ENCODE assay signal across 14 mouse cellular contexts in the genomic region with DNA sequence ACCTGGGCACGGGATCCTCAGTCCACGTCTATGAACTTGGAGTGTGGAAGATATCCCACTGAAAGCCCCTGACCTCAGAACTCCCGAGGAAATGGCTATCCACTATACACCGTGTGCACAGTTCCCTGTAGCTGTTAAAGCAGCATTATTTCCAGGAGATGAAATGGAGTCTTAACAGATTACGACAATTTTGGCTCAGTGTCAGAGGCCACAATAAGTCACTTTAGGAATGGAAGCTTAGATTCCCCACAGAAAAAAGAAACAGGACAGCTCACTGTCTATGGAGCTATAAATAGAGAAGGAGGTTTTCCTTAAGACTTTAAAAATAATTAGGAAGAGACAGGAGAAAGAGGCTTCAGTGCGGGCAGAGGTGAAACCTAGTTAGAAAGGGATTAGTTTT.
A peak's percentile ranks its signal among the peaks of the same experiment; 100 is the strongest.
DNase-seq lines count a peak whose midpoint lies in the region; TF ChIP-seq lines count a peak whose summit lies in the region.
"Had no signal": no experiment of that assay in that cellular context is flagged by ENCODE, and none has a peak within 500 bp of the region (broad histone marks: within the 10 kb centered on the region; RNA-seq: fewer than 3 reads in every experiment).

No protein-coding gene starts in this region.

- TF ChIP-seq POLR2A in embryonic fibroblast, embryonic 13.5 days (IDR thresholded peaks at IDR 0.05; ENCODE audit: low read depth, low read length): no peak

- no peaks in the 10 kb centered on the region for H3K36me3 ChIP-seq in forebrain, embryonic 10.5 days (replicated peaks)
- H3K36me3 ChIP-seq: hindbrain, embryonic 13.5 days had no signal

- intact Hi-C loops in gastrocnemius, adult 2 months (cut with DNase I): no loop called here

- H3K27me3 ChIP-seq in forebrain, embryonic 10.5 days (ENCODE audit: poor library complexity, severe bottlenecking): no peaks in the 10 kb centered on the region
- H3K27me3 ChIP-seq: hindbrain, embryonic 13.5 days had no signal

- WGBS in forebrain, embryonic 10.5 days: 81% methylated on average over 6 of the region's 6 CpGs

- no peak for DNase-seq in gastrocnemius, adult 2 months
- DNase-seq in gastrocnemius, adult 8-10 months (ENCODE audit: low spot score in 2 of 2): no peak
- DNase-seq in kidney, postnatal 36 days: peak; percentile 16 to 31
- DNase-seq in kidney, adult 9 months: no peak
- DNase-seq in 3T3-L1 (ENCODE audit: low read depth, low spot score): peak; percentile 89
- DNase-seq in forebrain, embryonic 10.5 days (ENCODE audit: extremely low spot score, low spot score): no peak
- DNase-seq: adrenal gland, adult 2 months; cerebellum, adult 11-12 months; cerebellum, postnatal 25 days; heart, adult 18-20 months; left cerebral cortex, postnatal 4 days; thymus, postnatal 36 days had no signal

- H3K9me3 ChIP-seq in forebrain, embryonic 10.5 days: no peaks in the 10 kb centered on the region
- H3K9me3 ChIP-seq: hindbrain, embryonic 13.5 days had no signal

- H3K4me3 ChIP-seq in gastrocnemius, adult 2 months: 0 out of 2 replicates have a peak overlapping the region, but pooled peaks have one; percentile 9
- no peak overlapping the region for H3K4me3 ChIP-seq in embryonic fibroblast, embryonic 13.5 days (ENCODE audit: insufficient read depth, low read length)
- H3K4me3 ChIP-seq in forebrain, embryonic 10.5 days: no peak overlapping the region
- H3K4me3 ChIP-seq: hindbrain, embryonic 13.5 days had no signal

- no peak for TF ChIP-seq CTCF in gastrocnemius, adult 2 months (IDR thresholded peaks at IDR 0.05)
- TF ChIP-seq CTCF in embryonic fibroblast, embryonic 13.5 days (IDR thresholded peaks at IDR 0.05; ENCODE audit: borderline replicate concordance, insufficient read depth, low read length): no peak

- H3K4me1 ChIP-seq in embryonic fibroblast, embryonic 13.5 days (ENCODE audit: control insufficient read depth, insufficient read depth, low read length): peaks cover 24% of the 10 kb centered on the region
- peaks cover 17% of the 10 kb centered on the region for H3K4me1 ChIP-seq in forebrain, embryonic 10.5 days

- H3K27ac ChIP-seq in gastrocnemius, adult 2 months: peak overlapping the region; percentile 64
- peak overlapping the region; percentile 53 for H3K27ac ChIP-seq in embryonic fibroblast, embryonic 13.5 days (ENCODE audit: insufficient read depth, low read length)
- no peak overlapping the region for H3K27ac ChIP-seq in forebrain, embryonic 10.5 days
- H3K27ac ChIP-seq: hindbrain, embryonic 13.5 days had no signal

Comparison
In these comparisons a context has a peak if more than half of its experiments do, and no peak if none do; other contexts are left out.
1. DNase-seq: peak in kidney, postnatal 36 days (2 of 2) and 3T3-L1 (single experiment); none in gastrocnemius, adult 2 months (single experiment), gastrocnemius, adult 8-10 months (0 of 2), kidney, adult 9 months (single experiment) and forebrain, embryonic 10.5 days (single experiment).